Mouse (Mus musculus) NIH3T3 (cell line): ENCODE results near the gene Paqr3.

ENCODE experiments used
- DNase-seq: peaks from one replicate; pipeline ENCODE4 v3.0.0-alpha.2; 2012; ENCODE audit warnings: low read depth

The Paqr3 gene

DNA sequence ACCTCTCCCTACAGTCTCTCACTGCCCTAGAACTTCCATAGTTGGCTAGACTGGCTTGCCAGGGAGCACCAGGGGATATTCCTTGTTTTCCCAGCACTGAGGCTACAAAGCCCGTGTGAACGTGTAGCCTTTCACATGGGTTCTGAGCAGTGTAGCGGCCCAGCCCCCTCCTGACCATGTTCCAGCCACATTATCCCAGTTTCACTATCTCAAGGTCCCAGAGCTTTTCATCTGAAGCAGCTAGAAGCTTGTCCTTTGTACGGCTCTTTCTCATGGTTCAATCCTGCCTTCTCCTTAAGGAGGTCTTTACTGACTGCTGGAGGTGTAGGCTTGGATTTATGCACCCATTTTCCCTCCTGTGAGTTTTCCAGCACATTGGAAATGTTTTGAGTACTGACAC lies 26.9 kb downstream of the Paqr3 start:
- no peak for DNase-seq

DNA sequence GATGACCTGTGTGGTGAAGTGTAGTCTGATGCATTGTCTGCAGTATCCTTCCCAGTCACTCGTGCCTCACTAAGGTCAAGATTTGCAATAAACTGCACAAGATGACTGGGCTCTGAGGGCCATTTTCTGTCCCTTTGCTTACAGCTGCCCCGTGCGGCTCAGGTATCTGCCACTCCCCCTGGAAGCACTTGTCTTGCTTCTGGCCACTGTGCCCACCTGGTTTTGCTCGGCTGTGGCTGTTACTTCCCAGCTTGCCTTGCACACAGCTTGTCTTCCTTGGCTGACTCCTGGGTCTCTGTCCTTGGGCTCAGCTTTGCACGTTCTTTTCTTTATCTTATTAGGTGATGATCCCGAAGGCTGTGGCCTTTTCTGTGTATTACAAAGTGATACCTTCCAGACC lies 27.7 kb downstream of the Paqr3 start:
- no peak for DNase-seq

DNA sequence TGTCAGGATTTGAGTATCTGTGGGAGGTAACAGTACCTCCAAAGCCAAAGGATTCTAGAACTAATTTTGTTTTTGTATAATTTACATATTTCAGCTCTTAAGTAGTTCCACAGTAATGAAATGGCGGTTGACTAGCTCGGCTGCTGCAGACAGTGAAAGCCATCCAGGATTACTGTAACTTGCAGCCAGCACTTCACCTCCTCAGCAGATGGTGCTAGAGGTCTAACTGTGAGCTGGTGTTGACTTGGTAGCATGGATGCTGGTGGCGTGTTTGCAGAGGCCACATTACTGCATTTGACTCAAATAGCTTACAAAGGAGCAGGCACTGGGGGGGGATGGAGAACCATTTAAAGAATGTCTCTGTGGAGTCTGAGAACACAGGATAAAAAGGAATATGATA lies 29.9 kb downstream of the Paqr3 start:
- DNase-seq: peak; percentile 9

DNA sequence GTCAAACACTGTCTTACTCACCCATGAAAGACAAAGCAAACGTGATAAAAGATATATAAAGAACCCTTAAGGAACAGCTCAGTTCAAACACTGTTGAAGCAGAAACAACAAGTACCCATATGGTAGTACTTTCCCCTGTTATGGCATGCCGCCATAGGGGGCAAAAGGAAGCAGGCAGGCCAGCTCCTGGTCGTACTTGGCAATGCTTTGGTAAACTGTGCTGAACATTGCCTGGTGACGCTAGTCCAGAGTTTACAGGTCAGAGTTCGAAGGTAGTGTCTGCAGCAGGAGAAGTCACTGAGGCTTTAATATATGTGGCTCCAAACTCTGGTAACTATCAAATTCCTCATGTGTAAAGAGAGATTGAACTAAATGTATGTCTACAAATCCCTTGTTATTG lies 32.8 kb downstream of the Paqr3 start:
- no peak for DNase-seq

DNA sequence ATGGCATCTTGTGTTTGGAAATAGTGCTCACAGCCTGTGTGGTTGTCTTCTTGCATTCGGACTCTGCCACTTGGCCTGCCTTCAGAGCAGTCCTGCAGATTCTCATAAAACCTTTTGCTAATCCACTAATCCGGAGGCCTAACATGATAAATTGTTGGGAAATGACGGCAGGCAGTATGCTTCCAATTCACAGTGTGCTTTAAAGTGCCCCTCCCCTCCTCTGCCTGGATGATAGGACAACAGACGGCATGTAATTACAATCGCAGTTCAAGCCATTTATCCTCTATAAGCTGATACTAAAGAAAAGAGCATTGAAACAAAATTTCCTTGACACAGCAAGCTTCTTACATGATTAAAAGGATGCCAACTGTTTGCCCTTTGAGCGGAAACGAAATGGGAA lies 33.7 kb downstream of the Paqr3 start:
- no peak for DNase-seq

DNA sequence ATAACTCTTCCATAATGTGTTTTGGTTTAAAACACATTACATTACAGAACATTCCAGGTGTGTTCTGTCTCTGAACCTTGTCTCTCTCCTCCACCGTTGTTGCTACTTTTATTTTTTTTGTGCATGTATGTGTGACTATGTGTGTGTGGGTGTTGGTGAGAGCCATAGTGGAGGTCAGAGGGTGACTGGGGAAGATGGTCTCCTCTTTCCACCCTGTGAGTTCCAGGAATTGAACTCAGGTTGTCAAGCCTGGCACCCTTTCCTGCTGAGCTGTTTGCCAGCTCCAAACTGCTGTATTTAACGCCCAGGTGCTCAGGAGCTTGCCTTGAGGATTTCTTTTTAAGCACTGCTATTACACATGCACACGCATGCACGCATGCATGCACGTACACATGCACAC lies 35.2 kb downstream of the Paqr3 start:
- DNase-seq: no peak

DNA sequence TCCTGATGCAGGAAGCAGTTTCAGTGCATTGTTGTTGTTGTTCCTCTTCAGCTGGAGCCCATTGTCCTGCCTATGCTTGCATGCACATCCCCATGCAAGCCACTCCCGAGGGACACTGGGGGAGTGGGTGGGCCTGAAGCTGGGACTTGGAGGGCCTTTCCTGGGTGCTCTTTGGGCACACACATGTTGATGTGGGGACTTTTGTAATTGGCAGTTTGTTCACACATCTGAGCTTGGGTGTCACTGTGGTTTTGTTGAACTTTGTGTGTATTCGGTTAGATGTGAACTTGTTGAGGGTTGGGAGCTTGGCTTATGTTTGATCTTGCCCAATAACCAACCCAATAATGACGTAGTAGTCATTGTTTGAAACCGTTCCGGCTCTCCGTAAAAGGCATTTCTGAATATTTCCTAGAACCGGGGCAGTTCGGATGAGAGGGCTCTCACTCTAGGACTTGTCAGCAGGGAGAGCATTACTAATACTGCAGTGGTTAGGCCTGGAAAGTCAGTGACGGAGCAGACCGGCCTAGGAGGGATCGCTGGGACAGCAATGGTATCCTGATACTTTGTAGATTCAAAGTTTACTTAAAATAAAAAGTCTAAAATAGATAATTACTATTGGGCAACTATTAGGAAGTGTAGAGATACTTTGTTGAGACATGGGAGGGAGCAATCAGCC lies 35.8 kb downstream of the Paqr3 start:
- no peak for DNase-seq

DNA sequence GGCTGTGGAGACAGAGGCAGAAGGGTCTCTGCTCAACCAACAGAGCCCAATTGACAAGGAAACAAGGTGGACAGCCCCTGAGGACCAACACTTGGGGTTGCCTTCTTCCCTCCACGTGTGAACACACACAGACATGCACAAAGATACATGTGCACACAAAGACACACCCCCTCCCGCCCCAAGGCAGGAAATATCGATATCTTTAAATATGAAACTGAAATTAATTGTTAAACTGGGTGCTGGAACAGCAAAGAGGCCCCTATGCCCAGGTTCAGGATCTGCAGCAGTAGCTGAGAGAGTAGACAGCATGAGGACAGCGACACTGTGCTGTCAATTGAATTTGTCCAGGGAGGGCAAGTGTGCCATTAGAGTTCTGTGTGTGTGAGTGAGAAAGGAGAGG lies 45.6 kb downstream of the Paqr3 start:
- no peak for DNase-seq

DNA sequence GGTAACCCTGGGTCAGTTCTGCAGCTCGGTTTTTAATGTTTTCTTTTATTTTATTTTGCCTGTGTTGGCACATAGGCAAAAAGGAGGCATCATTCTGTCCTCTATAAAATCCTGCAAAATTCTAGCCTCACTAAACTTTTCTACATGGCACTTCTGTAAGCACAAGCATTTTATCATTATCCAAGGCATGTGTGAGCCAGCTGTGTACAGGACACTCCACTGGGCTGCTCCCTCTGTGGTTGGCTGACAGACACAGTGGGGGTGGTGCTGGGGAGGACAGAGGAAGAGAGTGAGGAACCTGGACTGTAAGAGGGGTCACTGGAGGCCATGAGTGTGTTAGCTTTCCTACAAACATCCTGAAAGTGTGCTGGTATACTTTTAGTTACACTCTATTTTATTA lies 49.4 kb downstream of the Paqr3 start:
- DNase-seq: no peak

DNA sequence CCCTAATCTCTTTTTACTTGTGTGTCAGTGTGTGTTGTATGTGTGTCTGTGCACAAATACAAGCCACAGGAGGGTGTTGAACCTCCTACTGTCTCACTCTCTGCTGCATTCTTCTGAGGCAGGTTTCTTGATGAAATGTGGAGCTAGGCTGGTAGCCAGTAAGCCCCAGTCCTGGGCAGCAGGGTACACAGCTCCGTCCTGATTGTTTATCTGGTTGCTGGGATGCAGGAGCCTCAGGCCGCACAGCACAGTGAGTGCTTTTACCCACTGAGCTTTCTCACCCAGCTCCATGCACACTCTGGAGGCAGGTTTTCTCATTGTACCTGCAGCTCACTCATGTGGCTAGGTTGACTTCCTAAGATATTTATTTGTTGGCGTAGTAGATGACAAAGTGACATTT lies 50.5 kb downstream of the Paqr3 start:
- no peak for DNase-seq

DNA sequence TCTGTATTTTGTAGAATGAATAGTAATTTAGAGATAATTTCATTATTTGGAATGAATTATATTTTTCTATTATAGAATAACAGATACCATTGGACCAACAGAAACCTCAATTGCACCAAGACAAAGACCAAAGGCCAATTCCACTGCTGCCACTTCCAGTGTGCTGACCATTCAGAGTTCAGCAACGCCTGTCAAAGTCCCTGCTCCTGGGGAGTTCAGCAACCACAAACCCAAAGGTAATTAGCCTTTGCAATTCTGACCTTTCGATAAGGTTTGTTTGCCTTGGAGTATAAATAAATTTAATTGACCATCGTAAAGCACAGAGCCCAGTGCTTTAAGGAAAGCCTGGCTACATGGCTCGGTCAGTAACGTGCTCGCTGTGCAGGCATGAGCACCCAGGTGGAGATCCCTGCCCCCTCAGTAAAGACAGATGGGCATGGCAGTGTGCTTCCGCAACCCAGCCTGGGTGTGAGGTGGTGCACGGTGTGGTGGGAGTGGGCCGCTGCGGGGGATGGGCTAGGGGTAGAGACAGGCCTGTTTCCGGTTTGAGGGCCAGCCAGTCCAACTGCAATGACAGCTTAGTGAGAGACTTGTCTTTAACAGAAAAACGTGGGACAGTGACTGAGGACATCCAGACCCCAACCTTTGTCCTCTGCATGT lies 54.5 kb downstream of the Paqr3 start:
- DNase-seq: no peak

DNA sequence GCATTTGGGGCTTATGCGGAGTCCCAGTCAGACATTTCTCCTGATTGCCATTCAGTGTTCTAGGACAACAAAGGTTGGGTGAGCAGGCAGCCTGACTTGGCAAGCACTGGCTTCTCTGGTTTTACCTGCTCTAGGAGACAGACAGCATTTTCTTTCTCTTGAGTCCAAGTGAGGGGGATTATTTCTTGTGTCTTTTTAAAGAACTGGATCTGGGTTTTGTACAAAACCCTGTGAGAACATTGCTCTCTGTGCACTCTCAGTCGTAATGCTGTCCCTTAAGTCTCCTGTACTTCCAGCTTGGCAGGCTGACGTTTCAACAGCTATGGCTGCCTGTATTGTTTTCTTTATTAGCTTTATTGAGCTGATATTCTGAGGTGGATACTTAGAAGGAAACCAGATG lies 55.0 kb downstream of the Paqr3 start:
- DNase-seq: no peak

DNA sequence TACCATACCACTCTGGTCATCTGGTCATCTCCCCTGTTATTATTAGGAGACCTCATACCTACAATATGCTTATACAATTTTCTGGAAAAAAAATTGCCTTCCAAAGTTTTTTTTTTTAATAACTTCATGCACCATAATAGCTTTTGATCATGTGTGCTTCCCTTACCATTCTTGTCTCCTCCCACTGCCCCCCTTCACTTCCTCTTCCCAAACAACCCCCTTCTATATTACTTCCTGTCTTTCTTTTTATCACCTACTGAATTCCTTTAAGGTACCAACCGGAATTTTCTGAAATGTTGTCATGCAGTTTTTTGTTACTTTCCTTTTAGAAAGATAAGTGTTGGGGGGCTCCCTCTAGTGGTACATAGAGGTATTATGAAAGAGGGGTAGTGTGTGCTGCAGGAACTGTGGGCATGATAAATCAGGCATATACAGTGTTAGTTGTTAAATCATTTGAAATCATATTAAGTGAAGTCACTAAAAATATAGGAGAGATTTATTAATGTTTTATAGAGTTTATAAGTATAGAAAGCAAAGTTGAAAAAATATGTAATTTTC lies 55.8 kb downstream of the Paqr3 start:
- peak; percentile 85 for DNase-seq

DNA sequence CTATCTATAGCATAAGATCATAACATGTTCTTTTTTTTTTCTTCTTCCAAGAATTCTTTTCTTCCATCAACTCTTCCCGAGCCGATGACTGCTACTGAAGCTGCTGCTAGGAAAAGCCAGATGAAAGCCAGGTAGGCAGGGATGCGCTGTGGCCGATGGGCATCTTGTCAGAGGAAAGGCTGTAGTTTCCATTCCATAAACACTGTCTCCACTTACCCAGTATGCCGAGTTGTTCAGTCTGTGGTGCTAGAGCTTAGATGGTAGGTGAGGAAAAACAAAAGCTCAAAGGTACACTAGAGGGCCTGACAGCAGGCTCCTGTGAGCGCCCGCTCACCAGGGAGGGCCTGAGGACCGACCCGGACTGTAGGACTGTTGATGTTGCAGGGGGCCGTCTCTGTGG lies 56.6 kb downstream of the Paqr3 start:
- no peak for DNase-seq

DNA sequence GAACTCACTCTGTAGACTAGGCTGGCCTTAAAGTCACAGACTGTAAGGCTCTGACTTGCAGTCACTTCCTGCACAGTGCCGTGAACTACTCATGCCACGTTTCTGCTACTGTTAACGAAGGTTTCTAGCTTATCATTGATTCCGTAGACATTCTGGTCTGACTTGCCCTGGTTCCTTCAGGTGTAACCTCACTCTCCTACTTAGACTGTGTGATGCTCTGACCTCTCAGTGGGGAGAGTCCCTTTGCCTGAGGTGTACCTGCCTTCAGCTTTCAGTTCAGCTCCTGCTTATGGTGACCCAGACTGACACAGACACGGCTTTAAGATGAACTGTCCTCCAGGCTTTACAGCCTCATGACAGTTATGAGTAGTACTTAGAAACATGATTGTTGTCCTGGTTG lies 57.2 kb downstream of the Paqr3 start:
- DNase-seq: no peak

DNA sequence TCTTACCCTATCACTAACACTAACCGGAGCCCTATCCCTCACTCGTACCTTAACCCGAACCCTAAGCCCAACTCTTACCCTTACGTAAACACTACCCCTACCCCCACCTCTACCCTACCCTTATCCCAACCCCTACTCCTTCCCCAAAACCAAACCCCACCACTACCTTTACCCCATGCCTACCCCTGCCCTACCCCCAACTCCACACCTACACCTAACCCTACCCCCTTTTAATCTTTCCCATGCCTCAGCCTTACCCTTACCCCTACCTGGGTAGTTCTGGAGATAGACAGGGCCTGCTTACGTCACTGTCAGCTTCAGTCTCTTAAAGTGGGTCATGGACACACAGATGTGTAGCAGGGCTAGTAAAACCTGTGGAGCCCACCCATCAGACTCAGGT lies 62.5 kb downstream of the Paqr3 start:
- DNase-seq: no peak

DNA sequence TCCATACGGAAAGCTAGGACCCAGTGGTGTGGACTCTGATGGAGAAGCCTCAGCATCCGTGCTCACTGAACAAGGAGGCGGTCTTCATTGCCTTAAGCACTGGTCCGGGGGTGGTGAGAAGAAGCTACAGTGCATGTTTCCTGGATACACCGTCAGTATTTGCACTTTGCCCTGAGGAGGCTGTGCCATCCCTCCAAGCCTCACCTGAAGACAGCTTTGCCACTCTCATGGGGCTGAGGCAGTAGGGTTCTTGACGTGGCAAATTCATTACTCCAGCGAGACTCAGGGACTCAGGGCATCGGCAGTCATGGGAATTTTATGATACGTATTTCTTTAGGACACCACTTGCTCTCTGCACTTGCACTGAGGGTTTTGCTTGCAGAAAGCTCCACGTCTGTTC lies 64.7 kb downstream of the Paqr3 start:
- no peak for DNase-seq

DNA sequence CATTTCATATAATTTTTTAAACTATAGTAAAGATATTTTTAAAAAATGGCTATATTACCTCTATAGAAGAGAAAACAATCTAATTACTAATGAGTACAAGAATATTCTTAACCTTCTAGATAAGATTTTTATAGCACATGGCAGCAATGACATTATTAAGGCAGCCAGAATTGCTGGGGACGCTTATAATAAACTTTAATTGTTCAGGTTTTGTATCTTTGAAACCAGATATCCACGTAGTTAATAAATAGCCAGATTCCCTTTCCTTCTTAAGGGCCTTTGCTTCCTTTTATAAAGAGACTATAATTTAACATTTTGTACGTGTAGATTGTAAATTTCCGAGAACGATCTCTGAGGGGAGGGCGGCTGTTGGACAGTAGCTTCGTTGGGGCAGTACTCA lies 66.1 kb downstream of the Paqr3 start:
- DNase-seq: no peak
